Mouse (Mus musculus) ES-E14 (cell line): ENCODE measurements around the gene Gm9913. TPM values are rescaled to one million over a fixed set of nuclear protein-coding genes. Genes with fewer than 3 reads are reported as not detected.

Source experiments
- DNase-seq: peaks from one replicate; pipeline ENCODE4 v3.0.0-alpha.2; 2013; ENCODE audit warnings: low read depth, low spot score
- H3K27ac ChIP-seq: 2 replicates; pipeline ENCODE4 v1.5.1; 2012; ENCODE audit warnings: low read depth, mild to moderate bottlenecking, low read length, moderate library complexity, mixed read lengths; ENCODE audit not compliant: poor library complexity, insufficient read depth, severe bottlenecking
- H3K36me3 ChIP-seq: 2 replicates; pipeline ENCODE4 v1.6.1; 2012; ENCODE audit warnings: mild to moderate bottlenecking, low read length, moderate library complexity, mixed read lengths; ENCODE audit not compliant: control insufficient read depth, poor library complexity, insufficient read depth, severe bottlenecking
- H3K4me1 ChIP-seq, 2 experiments: fragments of 150-350 bp in 1 of 2; sonication (generic) in 1 of 2; 2 replicates each; pipeline ENCODE4 v1.6.1; 2012; ENCODE audit warnings: low read length in 2 of 2, mild to moderate bottlenecking in 1 of 2, mixed read lengths in 1 of 2; ENCODE audit not compliant: control insufficient read depth in 2 of 2, insufficient read depth in 2 of 2, poor library complexity in 1 of 2
- H3K4me3 ChIP-seq, 2 experiments: fragments of 150-350 bp in 1 of 2; sonication (generic) in 1 of 2; 2 replicates each; pipeline ENCODE4 v1.5.1; 2012; ENCODE audit warnings: low read length in 2 of 2, low read depth in 1 of 2, mild to moderate bottlenecking in 1 of 2, mixed read lengths in 1 of 2; ENCODE audit not compliant: insufficient read depth in 1 of 2, poor library complexity in 1 of 2, severe bottlenecking in 1 of 2
- H3K9ac ChIP-seq: 2 replicates; pipeline ENCODE4 v1.6.1; 2012; ENCODE audit warnings: low read depth, mild to moderate bottlenecking, low read length, mixed read lengths; ENCODE audit not compliant: poor library complexity, insufficient read depth, severe bottlenecking
- H3K9me3 ChIP-seq: fragments of 150-350 bp; sonication (generic); 2 replicates; pipeline ENCODE4 v1.6.1; 2012; ENCODE audit warnings: low read depth, mild to moderate bottlenecking, low read length; ENCODE audit not compliant: control insufficient read depth, insufficient read depth
- CHD2 ChIP-seq: IDR thresholded peaks from 2 replicates; pipeline ENCODE4 v1.6.1; 2014; ENCODE audit warnings: mild to moderate bottlenecking, low read depth, low read length, inconsistent platforms
- HCFC1 ChIP-seq: IDR thresholded peaks from 2 replicates; pipeline ENCODE4 v1.6.1; 2012; ENCODE audit warnings: low read length, inconsistent platforms, borderline replicate concordance; ENCODE audit not compliant: insufficient read depth
- MAFK ChIP-seq: IDR thresholded peaks from 2 replicates; pipeline ENCODE4 v1.6.1; 2014; ENCODE audit warnings: mild to moderate bottlenecking, low read depth, low read length, inconsistent platforms; ENCODE audit not compliant: insufficient read depth
- ZC3H11A ChIP-seq: IDR thresholded peaks from 2 replicates; pipeline ENCODE4 v1.6.1; 2012; ENCODE audit warnings: low read depth, mild to moderate bottlenecking, inconsistent platforms, low read length, borderline replicate concordance
- ZNF384 ChIP-seq: IDR thresholded peaks from 2 replicates; pipeline ENCODE4 v1.6.1; 2012; ENCODE audit warnings: low read depth, low read length, inconsistent platforms
- in situ Hi-C, 2 experiments: fragments of 600-800 bp; cut with MboI; formaldehyde crosslinking; loops; one replicate each; pipeline ENCODE4 v1.15.1; 2025; ENCODE audit warnings: low sequenced_read_pairs in 2 of 2, inconsistent platforms in 1 of 2; ENCODE audit not compliant: unreplicated experiment in 2 of 2
- total RNA-seq: library from RNA; depleted of rRNA; stranded (reverse); fragments of 300-350 nt; gene quantifications from 2 replicates; pipeline ENCODE4 v1.2.3, GENCODE M21; 2012

The Gm9913 gene
- total RNA-seq, 1 experiment: not detected

GRCm38 (mm10) chr2:125530665-125531064, 25.8 kb downstream of the Gm9913 start:
- in situ Hi-C loops: no loop called here
- DNase-seq: no peak

GRCm38 (mm10) chr2:125539640-125540039, 34.8 kb downstream of the Gm9913 start:
- H3K36me3 ChIP-seq: no peaks in the 10 kb centered on the region
- TF ChIP-seq MAFK (no peak), ZC3H11A (no peak), CHD2 (no peak), ZNF384 (no peak), HCFC1 (no peak)
- in situ Hi-C loops: no loop called here
- no peaks in the 10 kb centered on the region for H3K4me1 ChIP-seq
- H3K9me3 ChIP-seq: no peaks in the 10 kb centered on the region
- H3K27ac ChIP-seq: no peak overlapping the region
- no peak overlapping the region for H3K9ac ChIP-seq
- DNase-seq: no peak
- no peak overlapping the region for H3K4me3 ChIP-seq

More at GRCm38 (mm10) chr2:125530665-125531064, 25.8 kb downstream of the Gm9913 start:
- no peak overlapping the region for H3K9ac ChIP-seq
- no peaks in the 10 kb centered on the region for H3K9me3 ChIP-seq
- no peaks in the 10 kb centered on the region for H3K36me3 ChIP-seq
- H3K27ac ChIP-seq: no peak overlapping the region
- no peaks in the 10 kb centered on the region for H3K4me1 ChIP-seq
- TF ChIP-seq ZNF384 (no peak), MAFK (no peak), HCFC1 (no peak), ZC3H11A (no peak), CHD2 (no peak)
- H3K4me3 ChIP-seq: no peak overlapping the region

GRCm38 (mm10) chr2:125540579-125540978, 35.7 kb downstream of the Gm9913 start:
- H3K4me3 ChIP-seq: no peak overlapping the region
- no peaks in the 10 kb centered on the region for H3K36me3 ChIP-seq
- in situ Hi-C loops: no loop called here
- no peak overlapping the region for H3K9ac ChIP-seq
- H3K9me3 ChIP-seq: no peaks in the 10 kb centered on the region
- H3K4me1 ChIP-seq: no peaks in the 10 kb centered on the region
- no peak overlapping the region for H3K27ac ChIP-seq
- no peak for DNase-seq
- no peak for TF ChIP-seq MAFK
- no peak for TF ChIP-seq HCFC1
- no peak for TF ChIP-seq CHD2
- TF ChIP-seq ZC3H11A: no peak
- no peak for TF ChIP-seq ZNF384

- in situ Hi-C loops: no loop called here
- no peak overlapping the region for H3K27ac ChIP-seq
- H3K36me3 ChIP-seq: no peaks in the 10 kb centered on the region
- TF ChIP-seq HCFC1: no peak
- no peak for TF ChIP-seq MAFK
- no peak for TF ChIP-seq ZC3H11A
- TF ChIP-seq ZNF384: no peak
- TF ChIP-seq CHD2: no peak
- H3K9ac ChIP-seq: no peak overlapping the region
- DNase-seq: no peak
- H3K4me3 ChIP-seq: no peak overlapping the region
- no peaks in the 10 kb centered on the region for H3K9me3 ChIP-seq
- H3K4me1 ChIP-seq: no peaks in the 10 kb centered on the region
Observed at GRCm38 (mm10) chr2:125541451-125541850, 36.6 kb downstream of the Gm9913 start.

GRCm38 (mm10) chr2:125543646-125544045, 38.8 kb downstream of the Gm9913 start:
- H3K36me3 ChIP-seq: no peaks in the 10 kb centered on the region
- no peak overlapping the region for H3K9ac ChIP-seq
- no peaks in the 10 kb centered on the region for H3K4me1 ChIP-seq
- no peak overlapping the region for H3K27ac ChIP-seq
- in situ Hi-C loops: no loop called here
- DNase-seq: no peak
- H3K9me3 ChIP-seq: no peaks in the 10 kb centered on the region
- no peak for TF ChIP-seq HCFC1
- no peak for TF ChIP-seq ZNF384
- no peak for TF ChIP-seq ZC3H11A
- no peak for TF ChIP-seq MAFK
- TF ChIP-seq CHD2: no peak
- no peak overlapping the region for H3K4me3 ChIP-seq
